Mouse (Mus musculus) myocyte (in vitro differentiated cells): ENCODE results near the gene Glrx5. TPM values are rescaled to one million over a fixed set of nuclear protein-coding genes. Genes with fewer than 3 reads are reported as not detected.

Experiments used
- H3K27me3 ChIP-seq: one replicate; pipeline ENCODE4 v1.6.1; 2011; ENCODE audit not compliant: control insufficient read depth, insufficient read depth, insufficient read length
- H3K36me3 ChIP-seq: one replicate; pipeline ENCODE4 v1.6.1; 2011; ENCODE audit not compliant: control insufficient read depth, insufficient read depth
- H3K4me2 ChIP-seq: one replicate; pipeline ENCODE4 v1.6.1; 2011; ENCODE audit warnings: low read depth, control low read depth
- H3K4me3 ChIP-seq: one replicate; pipeline ENCODE4 v1.5.1; 2011; ENCODE audit warnings: mild to moderate bottlenecking, control low read depth, moderate library complexity
- H3K79me2 ChIP-seq: one replicate; pipeline ENCODE4 v1.6.1; 2011; ENCODE audit not compliant: control insufficient read depth, insufficient read depth
- H3ac ChIP-seq: one replicate; pipeline ENCODE4 v1.6.1; 2011; ENCODE audit not compliant: control insufficient read depth, insufficient read length
- CEBPB ChIP-seq: IDR thresholded peaks from 2 replicates; pipeline ENCODE4 v1.6.1; 2011; ENCODE audit warnings: mild to moderate bottlenecking, moderate library complexity; ENCODE audit not compliant: poor library complexity, insufficient read depth, severe bottlenecking
- E2F4 ChIP-seq: IDR thresholded peaks from one replicate; pipeline ENCODE4 v1.6.1; 2011; ENCODE audit warnings: mild to moderate bottlenecking, control low read depth, moderate library complexity; ENCODE audit not compliant: insufficient read depth
- MAX ChIP-seq: IDR thresholded peaks from one replicate; pipeline ENCODE4 v1.6.1; 2011; ENCODE audit warnings: low read depth, mild to moderate bottlenecking, control low read depth
- MYOD1 ChIP-seq, 3 experiments: IDR thresholded peaks; one replicate each; pipeline ENCODE4 v1.6.1; 2011; ENCODE audit warnings: control low read depth in 2 of 3, low read depth in 2 of 3, mild to moderate bottlenecking in 2 of 3, moderate library complexity in 1 of 3; ENCODE audit not compliant: insufficient read length in 2 of 3, control insufficient read depth in 1 of 3
- MYOG ChIP-seq, 3 experiments: IDR thresholded peaks; one replicate each; pipeline ENCODE4 v1.6.1; 2011; ENCODE audit warnings: control low read depth in 2 of 3, low read depth in 2 of 3, mild to moderate bottlenecking in 2 of 3; ENCODE audit not compliant: insufficient read length in 2 of 3, control insufficient read depth in 1 of 3, insufficient read depth in 1 of 3
- POLR2A ChIP-seq: IDR thresholded peaks from one replicate; pipeline ENCODE4 v1.6.1; 2011; ENCODE audit warnings: low read depth, mild to moderate bottlenecking, control low read depth, moderate library complexity; ENCODE audit not compliant: insufficient read length
- POLR2AphosphoS2 ChIP-seq: IDR thresholded peaks from one replicate; pipeline ENCODE4 v1.6.1; 2011; ENCODE audit warnings: low read depth, control low read depth; ENCODE audit not compliant: insufficient read length
- REST ChIP-seq: IDR thresholded peaks from one replicate; pipeline ENCODE4 v1.6.1; 2011; ENCODE audit warnings: mild to moderate bottlenecking, control low read depth, moderate library complexity; ENCODE audit not compliant: insufficient read depth, insufficient read length
- SRF ChIP-seq: IDR thresholded peaks from one replicate; pipeline ENCODE4 v1.6.1; 2011; ENCODE audit warnings: low read depth; ENCODE audit not compliant: control insufficient read depth, insufficient read length
- TCF12 ChIP-seq: IDR thresholded peaks from one replicate; pipeline ENCODE4 v1.6.1; 2011; ENCODE audit warnings: mild to moderate bottlenecking, control low read depth; ENCODE audit not compliant: poor library complexity, insufficient read depth, severe bottlenecking
- TCF3 ChIP-seq: IDR thresholded peaks from one replicate; pipeline ENCODE4 v1.6.1; 2011; ENCODE audit warnings: low read depth, control low read depth; ENCODE audit not compliant: insufficient read length
- USF1 ChIP-seq: IDR thresholded peaks from one replicate; pipeline ENCODE4 v1.6.1; 2011; ENCODE audit warnings: low read depth, mild to moderate bottlenecking, control low read depth, moderate library complexity
- polyA plus RNA-seq: library from polyadenylated mRNA; unstranded; fragments of >200 nt; fragmentation: generic; extraction: Trizol; gene quantifications from one replicate; pipeline ENCODE4 v1.2.1, GENCODE M21; 2012; ENCODE audit warnings: missing spikeins

The Glrx5 gene
- polyA plus RNA-seq, 1 experiment: 52.4 TPM

GRCm38 (mm10) chr12:105038211-105038610, 5.7 kb downstream of the Glrx5 start:
- Histone ChIP-seq H3K27me3 (no peaks in the 10 kb centered on the region), H3K4me3 (no peak overlapping the region), H3K79me2 (peaks cover 55% of the 10 kb centered on the region), H3K4me2 (no peak overlapping the region), H3ac (no peak overlapping the region), H3K36me3 (no peaks in the 10 kb centered on the region)
- TF ChIP-seq REST: no peak
- no peak for TF ChIP-seq TCF3
- no peak for TF ChIP-seq MYOG (IDR thresholded peaks at IDR 0.05; ENCODE audit: control insufficient read depth in 1 of 3, insufficient read depth in 1 of 3, insufficient read length in 2 of 3, low read depth in 2 of 3)
- no peak for TF ChIP-seq E2F4
- no peak for TF ChIP-seq USF1
- no peak for TF ChIP-seq POLR2AphosphoS2
- TF ChIP-seq CEBPB: no peak
- no peak for TF ChIP-seq MYOD1 (IDR thresholded peaks at IDR 0.05; ENCODE audit: control insufficient read depth in 1 of 3, insufficient read length in 2 of 3, low read depth in 2 of 3)
- TF ChIP-seq MAX: no peak
- TF ChIP-seq POLR2A: no peak
- TF ChIP-seq TCF12: no peak
- no peak for TF ChIP-seq SRF

- Histone ChIP-seq H3K4me2 (no peak overlapping the region), H3K79me2 (peaks cover 48% of the 10 kb centered on the region), H3ac (no peak overlapping the region), H3K27me3 (no peaks in the 10 kb centered on the region), H3K36me3 (no peaks in the 10 kb centered on the region), H3K4me3 (no peak overlapping the region)
- TF ChIP-seq TCF3: no peak
- no peak for TF ChIP-seq TCF12
- no peak for TF ChIP-seq CEBPB
- no peak for TF ChIP-seq POLR2A
- TF ChIP-seq MYOD1 (IDR thresholded peaks at IDR 0.05; ENCODE audit: control insufficient read depth in 1 of 3, insufficient read length in 2 of 3, low read depth in 2 of 3): no peak
- TF ChIP-seq MYOG (IDR thresholded peaks at IDR 0.05; ENCODE audit: control insufficient read depth in 1 of 3, insufficient read depth in 1 of 3, insufficient read length in 2 of 3, low read depth in 2 of 3): no peak
- TF ChIP-seq POLR2AphosphoS2: no peak
- TF ChIP-seq USF1: no peak
These were observed 6.4 kb downstream of the Glrx5 start for GRCm38 (mm10) chr12:105038918-105039317.

- H3K4me2 ChIP-seq: no peak overlapping the region
These were observed 7.2 kb downstream of the Glrx5 start for GRCm38 (mm10) chr12:105039578-105040289.

GRCm38 (mm10) chr12:105040950-105041349, 8.5 kb downstream of the Glrx5 start:
- Histone ChIP-seq H3K4me3 (no peak overlapping the region), H3K27me3 (no peaks in the 10 kb centered on the region), H3K4me2 (no peak overlapping the region), H3K36me3 (no peaks in the 10 kb centered on the region), H3K79me2 (peaks cover 28% of the 10 kb centered on the region), H3ac (no peak overlapping the region)
- no peak for TF ChIP-seq MYOD1 (IDR thresholded peaks at IDR 0.05; ENCODE audit: control insufficient read depth in 1 of 3, insufficient read length in 2 of 3, low read depth in 2 of 3)
- TF ChIP-seq E2F4: no peak
- TF ChIP-seq CEBPB: no peak
- TF ChIP-seq TCF12: no peak
- TF ChIP-seq POLR2A: no peak
- no peak for TF ChIP-seq TCF3
- TF ChIP-seq MAX: no peak
- TF ChIP-seq SRF: no peak
- TF ChIP-seq MYOG (IDR thresholded peaks at IDR 0.05; ENCODE audit: control insufficient read depth in 1 of 3, insufficient read depth in 1 of 3, insufficient read length in 2 of 3, low read depth in 2 of 3): no peak
- no peak for TF ChIP-seq REST
- no peak for TF ChIP-seq USF1
- no peak for TF ChIP-seq POLR2AphosphoS2

More at GRCm38 (mm10) chr12:105039578-105040289, 7.2 kb downstream of the Glrx5 start:
- H3ac ChIP-seq: no peak overlapping the region
- no peaks in the 10 kb centered on the region for H3K36me3 ChIP-seq
- peaks cover 40% of the 10 kb centered on the region for H3K79me2 ChIP-seq
- TF ChIP-seq POLR2AphosphoS2 (no peak), TCF12 (no peak), MYOD1 (IDR thresholded peaks at IDR 0.05; ENCODE audit: control insufficient read depth in 1 of 3, insufficient read length in 2 of 3, low read depth in 2 of 3) (no peak), E2F4 (no peak), POLR2A (no peak), USF1 (no peak), MAX (no peak), CEBPB (no peak), SRF (no peak)
- H3K27me3 ChIP-seq: no peaks in the 10 kb centered on the region
- H3K4me3 ChIP-seq: no peak overlapping the region
